Mouse (Mus musculus): ENCODE results near the gene Gna11. TPM values are rescaled to one million over a fixed set of nuclear protein-coding genes. Genes with fewer than 3 reads are reported as not detected.
A peak's percentile ranks its signal among the peaks of the same experiment; 100 is the strongest.

The Gna11 gene
- polyA plus RNA-seq, 1 experiment from 2014 or later = 47.0 TPM

- DNase-seq (ENCODE audit: low spot score) (no peak), ATAC-seq (replicated peaks; ENCODE audit: low FRiP score) (no peak)
- Histone ChIP-seq H3K27ac (ENCODE audit: low read depth, low read length) (peak overlapping the region; percentile 32; the same call in 1 of the 2 replicates), H3K4me3 (ENCODE audit: low read depth, low read length) (peak overlapping the region; percentile 25; the same call in 1 of the 2 replicates), H3K4me2 (peak overlapping the region; percentile 99), H3K27me3 (replicated peaks; ENCODE audit: control insufficient read depth, insufficient read depth, low read length) (no peaks in the 10 kb centered on the region), H3K9me3 (ENCODE audit: control insufficient read depth, low read length) (no peaks in the 10 kb centered on the region), H3K9ac (ENCODE audit: low read depth, low read length) (0 out of 2 replicates have a peak overlapping the region, but pooled peaks have one; percentile 14), H3K4me1 (replicated peaks; ENCODE audit: control insufficient read depth, insufficient read depth, low read length) (peaks cover 43% of the 10 kb centered on the region), H3K36me3 (ENCODE audit: control insufficient read depth, insufficient read depth, low read length) (peaks cover 8% of the 10 kb centered on the region; the same call in 1 of the 2 replicates)
- WGBS = 60% methylated on average over 10 of the region's 10 CpGs
Measured at GRCm38 (mm10) chr10:81541803-81542202, 3.2 kb downstream of the Gna11 start.

- 69% methylated on average over 5 of the region's 5 CpGs for WGBS
- Histone ChIP-seq H3K4me2 (peak overlapping the region; percentile 99; the same call in 1 of the 2 replicates), H3K9ac (ENCODE audit: low read depth, low read length) (0 out of 2 replicates have a peak overlapping the region, but pooled peaks have one; percentile 6), H3K4me3 (ENCODE audit: low read depth, low read length) (no peak overlapping the region), H3K27me3 (replicated peaks; ENCODE audit: control insufficient read depth, insufficient read depth, low read length) (no peaks in the 10 kb centered on the region), H3K9me3 (ENCODE audit: control insufficient read depth, low read length) (no peaks in the 10 kb centered on the region), H3K36me3 (ENCODE audit: control insufficient read depth, insufficient read depth, low read length) (peaks cover 8% of the 10 kb centered on the region; the same call in 1 of the 2 replicates), H3K27ac (ENCODE audit: low read depth, low read length) (peak overlapping the region; percentile 20; the same call in 1 of the 2 replicates), H3K4me1 (replicated peaks; ENCODE audit: control insufficient read depth, insufficient read depth, low read length) (peaks cover 38% of the 10 kb centered on the region)
- ATAC-seq (replicated peaks; ENCODE audit: low FRiP score) (no peak), DNase-seq (ENCODE audit: low spot score) (no peak)
Measured at GRCm38 (mm10) chr10:81541363-81541762, 3.6 kb downstream of the Gna11 start.

DNA sequence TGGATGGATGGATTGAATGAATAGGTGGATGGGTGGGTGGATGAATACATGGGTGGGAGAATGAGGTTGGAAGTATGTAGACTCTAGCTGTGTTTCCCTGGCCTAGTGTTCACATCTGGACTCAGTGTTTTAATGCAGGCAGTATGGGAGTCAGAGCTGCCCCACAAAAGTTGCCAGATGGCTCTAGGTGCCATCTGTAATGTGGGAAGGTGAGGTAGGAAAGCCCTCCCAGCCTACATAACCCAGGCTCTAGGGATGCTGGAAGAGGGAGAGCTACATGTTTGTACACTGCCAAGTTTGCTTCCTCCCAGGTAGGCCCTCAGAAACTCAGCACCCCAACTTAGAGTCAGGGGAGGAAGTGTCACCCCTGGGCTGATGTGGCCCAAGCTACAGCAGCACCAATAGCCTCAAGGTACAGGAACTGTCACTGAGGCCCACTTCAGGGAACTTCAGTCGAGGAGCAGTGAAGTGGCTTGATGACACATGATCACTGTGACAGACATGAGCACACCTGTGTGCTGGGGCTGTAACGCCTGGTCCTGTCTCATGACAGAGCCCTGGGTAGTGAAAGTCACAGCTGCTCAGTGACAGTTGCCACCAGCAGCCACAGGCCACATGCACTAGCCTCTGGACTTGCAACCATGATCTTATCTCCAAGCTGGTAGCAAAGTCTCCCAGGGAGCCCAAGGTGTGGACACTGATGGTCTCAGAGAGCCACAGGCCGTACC, 6.5 kb downstream of the Gna11 start:
- Histone ChIP-seq H3K27me3 (replicated peaks; ENCODE audit: control insufficient read depth, insufficient read depth, low read length) (no peaks in the 10 kb centered on the region), H3K9me3 (ENCODE audit: control insufficient read depth, low read length) (no peaks in the 10 kb centered on the region), H3K4me3 (ENCODE audit: low read depth, low read length) (no peak overlapping the region), H3K4me1 (replicated peaks; ENCODE audit: control insufficient read depth, insufficient read depth, low read length) (peaks cover 27% of the 10 kb centered on the region), H3K27ac (ENCODE audit: low read depth, low read length) (no peak overlapping the region), H3K9ac (ENCODE audit: low read depth, low read length) (0 out of 2 replicates have a peak overlapping the region, but pooled peaks have one; percentile 14), H3K4me2 (no peak overlapping the region; the same call in 1 of the 2 replicates), H3K36me3 (ENCODE audit: control insufficient read depth, insufficient read depth, low read length) (peaks cover 8% of the 10 kb centered on the region; the same call in 1 of the 2 replicates)
- no peak for ATAC-seq (replicated peaks; ENCODE audit: low FRiP score)
- WGBS = 84% methylated on average over 3 of the region's 3 CpGs
- DNase-seq (ENCODE audit: low spot score) = no peak

GRCm38 (mm10) chr10:81537429-81537828, 7.6 kb downstream of the Gna11 start:
- H3K4me1 ChIP-seq (replicated peaks; ENCODE audit: control insufficient read depth, insufficient read depth, low read length) = peaks cover 17% of the 10 kb centered on the region
- 80% methylated on average over 2 of the region's 2 CpGs for WGBS
- H3K9me3 ChIP-seq (ENCODE audit: control insufficient read depth, low read length) = no peaks in the 10 kb centered on the region
- no peak overlapping the region for H3K4me3 ChIP-seq (ENCODE audit: low read depth, low read length)
- H3K27me3 ChIP-seq (replicated peaks; ENCODE audit: control insufficient read depth, insufficient read depth, low read length) = no peaks in the 10 kb centered on the region
- no peak for ATAC-seq (replicated peaks; ENCODE audit: low FRiP score)
- no peak overlapping the region for H3K27ac ChIP-seq (ENCODE audit: low read depth, low read length)
- no peak overlapping the region for H3K4me2 ChIP-seq
- DNase-seq (ENCODE audit: low spot score) = no peak
- peaks cover 14% of the 10 kb centered on the region; the same call in 1 of the 2 replicates for H3K36me3 ChIP-seq (ENCODE audit: control insufficient read depth, insufficient read depth, low read length)
- no peak overlapping the region for H3K9ac ChIP-seq (ENCODE audit: low read depth, low read length)

DNA sequence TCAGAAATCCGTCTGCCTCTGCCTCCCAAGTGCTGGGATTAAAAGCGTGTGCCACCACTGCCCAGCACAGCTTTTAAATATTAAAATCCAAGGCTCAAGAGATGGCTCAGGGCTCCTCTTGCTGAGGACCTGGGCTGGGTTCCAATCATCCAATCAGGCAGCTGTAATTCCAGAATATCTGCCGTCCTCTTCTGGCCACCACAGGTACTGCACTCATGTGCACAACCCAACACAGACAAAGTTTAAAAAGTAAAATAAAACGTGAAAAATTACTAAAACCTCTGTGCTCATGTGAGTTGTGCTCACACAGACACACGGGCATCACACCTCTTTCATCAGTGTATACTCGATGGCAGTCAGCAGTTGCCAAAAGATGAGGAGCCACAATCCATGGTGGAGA, 8.3 kb downstream of the Gna11 start:
- DNase-seq (ENCODE audit: low spot score) (no peak), ATAC-seq (replicated peaks; ENCODE audit: low FRiP score) (no peak)
- no peak overlapping the region for H3K27ac ChIP-seq (ENCODE audit: low read depth, low read length)
- H3K4me3 ChIP-seq (ENCODE audit: low read depth, low read length) = no peak overlapping the region
- peaks cover 10% of the 10 kb centered on the region for H3K4me1 ChIP-seq (replicated peaks; ENCODE audit: control insufficient read depth, insufficient read depth, low read length)
- 66% methylated on average over 6 of the region's 6 CpGs for WGBS
- H3K9ac ChIP-seq (ENCODE audit: low read depth, low read length) = no peak overlapping the region
- no peak overlapping the region for H3K4me2 ChIP-seq
- peaks cover 18% of the 10 kb centered on the region; the same call in 1 of the 2 replicates for H3K36me3 ChIP-seq (ENCODE audit: control insufficient read depth, insufficient read depth, low read length)
- no peaks in the 10 kb centered on the region for H3K9me3 ChIP-seq (ENCODE audit: control insufficient read depth, low read length)
- no peaks in the 10 kb centered on the region for H3K27me3 ChIP-seq (replicated peaks; ENCODE audit: control insufficient read depth, insufficient read depth, low read length)

DNA sequence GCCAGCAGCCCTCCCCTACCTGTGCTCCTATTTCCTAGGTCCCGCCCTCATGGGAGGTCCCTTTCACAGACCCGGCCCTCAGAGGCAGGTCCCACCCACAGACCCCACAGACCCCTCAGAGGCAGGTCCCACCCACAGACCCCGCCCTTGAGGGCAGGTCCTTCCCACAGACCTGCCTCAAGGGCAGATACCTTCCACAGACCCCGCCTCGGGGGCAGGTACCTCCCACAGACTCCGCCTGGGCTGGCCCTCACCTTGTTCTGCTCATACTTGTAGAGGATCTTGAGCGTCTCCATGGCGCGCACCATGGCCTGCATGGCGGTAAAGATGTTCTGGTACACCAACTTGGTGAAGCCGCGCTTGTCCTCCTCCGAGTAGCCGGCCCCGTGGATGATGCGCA, 10.2 kb downstream of the Gna11 start:
- ATAC-seq (replicated peaks; ENCODE audit: low FRiP score) (no peak; the same call in 1 of the 2 replicates), DNase-seq (ENCODE audit: low spot score) (no peak)
- Histone ChIP-seq H3K9ac (ENCODE audit: low read depth, low read length) (no peak overlapping the region), H3K4me1 (replicated peaks; ENCODE audit: control insufficient read depth, insufficient read depth, low read length) (peaks cover 5% of the 10 kb centered on the region; the same call in 1 of the 2 replicates), H3K4me3 (ENCODE audit: low read depth, low read length) (no peak overlapping the region), H3K27me3 (replicated peaks; ENCODE audit: control insufficient read depth, insufficient read depth, low read length) (no peaks in the 10 kb centered on the region), H3K4me2 (no peak overlapping the region), H3K27ac (ENCODE audit: low read depth, low read length) (no peak overlapping the region), H3K36me3 (ENCODE audit: control insufficient read depth, insufficient read depth, low read length) (peaks cover 18% of the 10 kb centered on the region), H3K9me3 (ENCODE audit: control insufficient read depth, low read length) (no peaks in the 10 kb centered on the region)
- 75% methylated on average over 16 of the region's 16 CpGs for WGBS

DNA sequence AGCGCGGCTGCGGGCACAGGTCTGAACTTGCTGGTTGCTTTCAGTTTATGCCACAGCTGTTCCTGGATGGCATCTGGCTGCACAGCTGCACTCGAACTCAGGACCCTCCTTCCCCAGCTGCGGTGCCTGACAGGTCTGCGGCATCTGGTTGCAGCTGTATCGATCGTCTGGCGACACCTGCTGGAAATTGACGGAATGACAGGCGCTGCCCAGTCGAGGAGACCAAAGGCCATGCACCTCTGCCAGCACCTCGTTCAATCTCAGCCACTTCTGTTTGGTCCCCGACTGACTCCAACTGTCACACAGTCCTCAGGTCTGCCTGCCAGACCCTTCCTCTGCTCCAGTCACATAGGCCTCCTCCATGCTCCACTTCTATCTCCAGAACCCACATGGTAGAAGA, 18.2 kb downstream of the Gna11 start:
- H3K27ac ChIP-seq (ENCODE audit: low read depth, low read length) = no peak overlapping the region
- ATAC-seq (replicated peaks; ENCODE audit: low FRiP score) = peak; percentile 26; the same call in 1 of the 2 replicates

DNA sequence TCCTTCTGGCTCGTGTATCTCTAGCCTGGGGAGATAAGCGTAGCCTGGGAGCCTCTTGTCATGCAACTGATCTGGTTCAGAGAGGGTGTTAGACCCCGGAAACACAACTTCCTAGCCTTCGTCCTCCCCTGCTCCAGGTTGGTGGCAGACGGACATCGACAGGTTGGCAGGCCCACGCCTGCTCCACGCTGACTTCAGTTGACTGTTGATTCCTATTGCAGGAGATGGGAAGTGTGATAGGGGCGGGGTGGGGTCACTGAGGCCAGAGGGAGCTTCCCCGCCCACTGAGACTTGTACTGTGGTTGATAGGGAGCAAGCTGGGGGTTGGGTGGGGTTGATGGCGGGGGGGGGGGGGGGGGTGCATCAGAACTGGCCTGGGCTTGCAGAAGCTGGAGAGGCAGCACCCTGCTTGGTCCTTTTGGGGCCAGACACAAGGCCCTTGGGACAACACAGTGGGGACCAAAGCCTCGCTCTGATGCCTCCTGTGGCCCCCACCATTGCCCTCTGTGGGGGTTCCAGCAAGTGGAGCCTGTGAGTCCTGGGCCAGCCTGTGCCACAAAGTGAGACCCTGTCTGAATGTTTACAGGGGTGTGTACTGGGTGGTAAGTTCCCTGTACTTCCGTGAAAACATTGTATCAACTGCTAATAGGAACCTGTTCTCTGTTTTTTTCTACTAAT, 19.8 kb downstream of the Gna11 start:
- ATAC-seq (replicated peaks; ENCODE audit: low FRiP score) (peak; percentile 68), DNase-seq (ENCODE audit: low spot score) (peak; percentile 57)
- peak overlapping the region; percentile 89 for H3K27ac ChIP-seq (ENCODE audit: low read depth, low read length)
- peak overlapping the region; percentile 79 for H3K4me2 ChIP-seq
- no peak overlapping the region for H3K4me3 ChIP-seq (ENCODE audit: low read depth, low read length)
- H3K4me1 ChIP-seq (replicated peaks; ENCODE audit: control insufficient read depth, insufficient read depth, low read length) = peaks cover 26% of the 10 kb centered on the region
- H3K36me3 ChIP-seq (ENCODE audit: control insufficient read depth, insufficient read depth, low read length) = peaks cover 8% of the 10 kb centered on the region
- no peaks in the 10 kb centered on the region for H3K9me3 ChIP-seq (ENCODE audit: control insufficient read depth, low read length)
- peak overlapping the region; percentile 50; the same call in 1 of the 2 replicates for H3K9ac ChIP-seq (ENCODE audit: low read depth, low read length)
- 18% methylated on average over 12 of the region's 13 CpGs for WGBS
- 0 out of 2 replicates have a peak, but pooled peaks cover 2% of the 10 kb centered on the region for H3K27me3 ChIP-seq (replicated peaks; ENCODE audit: control insufficient read depth, insufficient read depth, low read length)

More for the DNA sequence above, 18.2 kb downstream of the Gna11 start:
- H3K9ac ChIP-seq (ENCODE audit: low read depth, low read length) = no peak overlapping the region
- no peak overlapping the region for H3K4me3 ChIP-seq (ENCODE audit: low read depth, low read length)
- peak; percentile 82 for DNase-seq (ENCODE audit: low spot score)
- peaks cover 8% of the 10 kb centered on the region for H3K36me3 ChIP-seq (ENCODE audit: control insufficient read depth, insufficient read depth, low read length)
- H3K9me3 ChIP-seq (ENCODE audit: control insufficient read depth, low read length) = no peaks in the 10 kb centered on the region
- no peak overlapping the region for H3K4me2 ChIP-seq
- H3K4me1 ChIP-seq (replicated peaks; ENCODE audit: control insufficient read depth, insufficient read depth, low read length) = peaks cover 24% of the 10 kb centered on the region
- H3K27me3 ChIP-seq (replicated peaks; ENCODE audit: control insufficient read depth, insufficient read depth, low read length) = 0 out of 2 replicates have a peak, but pooled peaks cover 2% of the 10 kb centered on the region
- 7% methylated on average over 14 of the region's 14 CpGs for whole genome bisulfite sequencing
